Mouse (Mus musculus) stomach, embryonic 15.5 days (tissue): ENCODE data around the gene Dnajb6. TPM values are rescaled to one million over a fixed set of nuclear protein-coding genes. Genes with fewer than 3 reads are reported as not detected.

ENCODE experiments used
- ATAC-seq: fragments of 200-750 bp; cut with Nextera tagmentation; 2 replicates; pipeline ENCODE4 v1.8.0; 2017; ENCODE audit warnings: low read depth, moderate number of reproducible peaks, moderate TSS enrichment; ENCODE audit not compliant: insufficient read depth, low FRiP score
- H3K27ac ChIP-seq: fragments of 300-500 bp; sonication (generic); 2 replicates; pipeline ENCODE4 v1.5.1; 2015; ENCODE audit warnings: mild to moderate bottlenecking, inconsistent platforms
- H3K27me3 ChIP-seq: fragments of 300-500 bp; sonication (generic); replicated peaks from 2 replicates; pipeline ENCODE4 v1.6.1; 2015; ENCODE audit warnings: inconsistent platforms
- H3K36me3 ChIP-seq: fragments of 300-500 bp; sonication (generic); 2 replicates; pipeline ENCODE4 v1.6.1; 2015; ENCODE audit warnings: inconsistent platforms
- H3K4me1 ChIP-seq: fragments of 300-500 bp; sonication (generic); 2 replicates; pipeline ENCODE4 v1.6.1; 2015; ENCODE audit warnings: inconsistent platforms
- H3K4me2 ChIP-seq: fragments of 300-500 bp; sonication (generic); 2 replicates; pipeline ENCODE4 v1.6.1; 2015; ENCODE audit warnings: mild to moderate bottlenecking, inconsistent platforms
- H3K4me3 ChIP-seq: fragments of 300-500 bp; sonication (generic); replicated peaks from 2 replicates; pipeline ENCODE4 v1.5.1; 2015; ENCODE audit warnings: inconsistent platforms
- H3K9ac ChIP-seq: fragments of 300-500 bp; sonication (generic); 2 replicates; pipeline ENCODE4 v1.6.1; 2015; ENCODE audit warnings: inconsistent platforms
- H3K9me3 ChIP-seq: fragments of 300-500 bp; sonication (generic); 2 replicates; pipeline ENCODE4 v1.6.1; 2016; ENCODE audit warnings: inconsistent platforms
- WGBS: fragments of 180-500 bp; shearing (Covaris S2); methylation state at CpG from one replicate; pipeline ENCODE4 v1.1.7; 2015; 5-methylcytosine and 5-hydroxymethylcytosine counted together
- polyA plus RNA-seq: library from polyadenylated mRNA; unstranded; fragments of >200 nt; fragmentation: Nextera tagmentation; extraction: Ambion mirVana; gene quantifications from 2 replicates; pipeline ENCODE4 v1.2.1, GENCODE M21; 2015

Gene Dnajb6
- polyA plus RNA-seq, 1 experiment from 2014 or later: 130 TPM

GRCm38 (mm10) chr5:29816523-29817242, 81.2 kb downstream of the Dnajb6 start:
- no peak for ATAC-seq
- Histone ChIP-seq H3K27ac (no peak overlapping the region), H3K27me3 (no peaks in the 10 kb centered on the region), H3K4me3 (no peak overlapping the region), H3K4me1 (no peaks in the 10 kb centered on the region), H3K36me3 (no peaks in the 10 kb centered on the region), H3K4me2 (no peak overlapping the region), H3K9ac (no peak overlapping the region), H3K9me3 (no peaks in the 10 kb centered on the region)
- WGBS: 97% methylated on average over 5 of the region's 5 CpGs

GRCm38 (mm10) chr5:29817400-29817799, 81.9 kb downstream of the Dnajb6 start:
- no peak for ATAC-seq
- H3K36me3 ChIP-seq: no peaks in the 10 kb centered on the region
- H3K4me3 ChIP-seq: no peak overlapping the region
- no peak overlapping the region for H3K9ac ChIP-seq
- H3K9me3 ChIP-seq: no peaks in the 10 kb centered on the region
- no peak overlapping the region for H3K4me2 ChIP-seq
- H3K27ac ChIP-seq: no peak overlapping the region
- 80% methylated on average over 5 of the region's 5 CpGs for WGBS
- H3K27me3 ChIP-seq: no peaks in the 10 kb centered on the region
- no peaks in the 10 kb centered on the region for H3K4me1 ChIP-seq

GRCm38 (mm10) chr5:29818287-29818686, 82.8 kb downstream of the Dnajb6 start:
- no peaks in the 10 kb centered on the region for H3K36me3 ChIP-seq
- no peak overlapping the region for H3K9ac ChIP-seq
- no peaks in the 10 kb centered on the region for H3K27me3 ChIP-seq
- H3K4me2 ChIP-seq: no peak overlapping the region
- WGBS: 63% methylated on average over 4 of the region's 4 CpGs
- no peak for ATAC-seq
- no peak overlapping the region for H3K4me3 ChIP-seq
- no peaks in the 10 kb centered on the region for H3K9me3 ChIP-seq
- H3K27ac ChIP-seq: no peak overlapping the region
- no peaks in the 10 kb centered on the region for H3K4me1 ChIP-seq

GRCm38 (mm10) chr5:29824796-29825195, 89.3 kb downstream of the Dnajb6 start:
- Histone ChIP-seq H3K36me3 (no peaks in the 10 kb centered on the region), H3K4me1 (no peaks in the 10 kb centered on the region), H3K9me3 (no peaks in the 10 kb centered on the region), H3K4me2 (no peak overlapping the region), H3K27ac (no peak overlapping the region), H3K4me3 (no peak overlapping the region), H3K9ac (no peak overlapping the region), H3K27me3 (no peaks in the 10 kb centered on the region)
- ATAC-seq: no peak
- WGBS: 34% methylated on average over 3 of the region's 3 CpGs

GRCm38 (mm10) chr5:29826780-29827179, 91.3 kb downstream of the Dnajb6 start:
- H3K4me3 ChIP-seq: no peak overlapping the region
- H3K27me3 ChIP-seq: no peaks in the 10 kb centered on the region
- H3K4me2 ChIP-seq: no peak overlapping the region
- no peak; the same call in 1 of the 2 replicates for ATAC-seq
- WGBS: 52% methylated on average over 4 of the region's 4 CpGs
- no peaks in the 10 kb centered on the region for H3K36me3 ChIP-seq
- no peaks in the 10 kb centered on the region for H3K4me1 ChIP-seq
- H3K9ac ChIP-seq: no peak overlapping the region
- H3K27ac ChIP-seq: no peak overlapping the region
- H3K9me3 ChIP-seq: no peaks in the 10 kb centered on the region

GRCm38 (mm10) chr5:29842444-29843166, 107.1 kb downstream of the Dnajb6 start:
- 52% methylated on average over 3 of the region's 3 CpGs for WGBS
- Histone ChIP-seq H3K4me1 (no peaks in the 10 kb centered on the region), H3K4me2 (no peak overlapping the region), H3K27me3 (no peaks in the 10 kb centered on the region), H3K9ac (no peak overlapping the region), H3K27ac (no peak overlapping the region), H3K36me3 (no peaks in the 10 kb centered on the region), H3K4me3 (no peak overlapping the region), H3K9me3 (no peaks in the 10 kb centered on the region)
- peak; percentile 14; the same call in 1 of the 2 replicates for ATAC-seq

GRCm38 (mm10) chr5:29845038-29845437, 109.5 kb downstream of the Dnajb6 start:
- Histone ChIP-seq H3K9ac (no peak overlapping the region), H3K36me3 (no peaks in the 10 kb centered on the region), H3K9me3 (no peaks in the 10 kb centered on the region), H3K4me1 (no peaks in the 10 kb centered on the region), H3K4me2 (no peak overlapping the region), H3K4me3 (no peak overlapping the region), H3K27me3 (no peaks in the 10 kb centered on the region), H3K27ac (no peak overlapping the region)
- 26% methylated on average over 3 of the region's 3 CpGs for WGBS
- ATAC-seq: no peak

- Histone ChIP-seq H3K9ac (no peak overlapping the region), H3K4me2 (no peak overlapping the region), H3K27ac (no peak overlapping the region), H3K9me3 (no peaks in the 10 kb centered on the region), H3K36me3 (no peaks in the 10 kb centered on the region), H3K27me3 (no peaks in the 10 kb centered on the region), H3K4me3 (no peak overlapping the region), H3K4me1 (no peaks in the 10 kb centered on the region)
- 81% methylated on average over 5 of the region's 5 CpGs for WGBS
- ATAC-seq: no peak
These were observed 112.0 kb downstream of the Dnajb6 start for GRCm38 (mm10) chr5:29847494-29847893.

GRCm38 (mm10) chr5:29848091-29848490, 112.6 kb downstream of the Dnajb6 start:
- Histone ChIP-seq H3K27me3 (no peaks in the 10 kb centered on the region), H3K9ac (no peak overlapping the region), H3K4me1 (no peaks in the 10 kb centered on the region), H3K4me3 (no peak overlapping the region), H3K27ac (no peak overlapping the region), H3K9me3 (no peaks in the 10 kb centered on the region), H3K36me3 (no peaks in the 10 kb centered on the region), H3K4me2 (no peak overlapping the region)
- WGBS: 60% methylated on average over 2 of the region's 2 CpGs
- no peak for ATAC-seq

GRCm38 (mm10) chr5:29852376-29852775, 116.9 kb downstream of the Dnajb6 start:
- 50% methylated on average over 8 of the region's 8 CpGs for WGBS
- Histone ChIP-seq H3K27me3 (no peaks in the 10 kb centered on the region), H3K4me1 (no peaks in the 10 kb centered on the region), H3K36me3 (no peaks in the 10 kb centered on the region), H3K9me3 (no peaks in the 10 kb centered on the region), H3K4me2 (no peak overlapping the region), H3K27ac (no peak overlapping the region), H3K4me3 (no peak overlapping the region), H3K9ac (no peak overlapping the region)
- ATAC-seq: no peak

GRCm38 (mm10) chr5:29853035-29853434, 117.5 kb downstream of the Dnajb6 start:
- no peaks in the 10 kb centered on the region for H3K36me3 ChIP-seq
- no peak overlapping the region for H3K9ac ChIP-seq
- no peaks in the 10 kb centered on the region for H3K9me3 ChIP-seq
- H3K4me1 ChIP-seq: no peaks in the 10 kb centered on the region
- H3K27ac ChIP-seq: no peak overlapping the region
- H3K27me3 ChIP-seq: no peaks in the 10 kb centered on the region
- WGBS: 75% methylated on average over 1 of the region's 1 CpGs
- H3K4me2 ChIP-seq: no peak overlapping the region
- H3K4me3 ChIP-seq: no peak overlapping the region
- no peak for ATAC-seq

GRCm38 (mm10) chr5:29854376-29854775, 118.9 kb downstream of the Dnajb6 start:
- WGBS: 71% methylated on average over 5 of the region's 5 CpGs
- no peak for ATAC-seq
- no peaks in the 10 kb centered on the region for H3K9me3 ChIP-seq
- no peaks in the 10 kb centered on the region for H3K36me3 ChIP-seq
- no peak overlapping the region for H3K9ac ChIP-seq
- no peak overlapping the region for H3K4me3 ChIP-seq
- H3K27me3 ChIP-seq: no peaks in the 10 kb centered on the region
- H3K4me1 ChIP-seq: no peaks in the 10 kb centered on the region
- no peak overlapping the region for H3K4me2 ChIP-seq
- no peak overlapping the region for H3K27ac ChIP-seq
